Mouse (Mus musculus): Measurements from ENCODE around the gene Rfk. TPM values are rescaled to one million over a fixed set of nuclear protein-coding genes. Genes with fewer than 3 reads are reported as not detected.

The Rfk gene
- polyA plus RNA-seq, 1 experiment from 2014 or later = 59.9 TPM

DNA sequence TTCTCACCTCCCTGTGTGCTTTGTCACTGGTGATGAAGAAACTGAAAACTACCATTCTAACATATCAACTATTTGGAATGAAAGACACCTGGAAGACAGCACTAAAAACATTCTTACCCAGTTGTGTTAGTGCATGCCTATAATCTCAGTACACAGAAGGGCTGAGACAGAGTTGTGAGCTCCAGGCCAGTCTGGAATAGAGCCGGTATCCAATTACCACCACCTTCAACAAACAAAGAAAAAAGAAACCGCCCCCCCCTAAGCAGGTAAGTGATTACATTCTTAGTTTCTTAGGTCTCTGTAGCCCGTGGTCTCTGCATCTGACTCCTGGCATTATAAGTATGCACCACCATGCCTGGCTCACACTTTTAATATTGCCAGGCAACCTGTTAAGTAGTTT lies 977 bp upstream of the Rfk start:
- H3K27ac ChIP-seq (ENCODE audit: low read depth) = no peak overlapping the region
- no peak overlapping the region for H3K4me3 ChIP-seq (ENCODE audit: low read depth, low read length)
- TF ChIP-seq EP300 (IDR thresholded peaks at IDR 0.05; ENCODE audit: low read depth) = no peak
- TF ChIP-seq CTCF (IDR thresholded peaks at IDR 0.05; ENCODE audit: low read depth) = no peak

GRCm38 (mm10) chr19:17396802-17397201 lies 3.0 kb downstream of the Rfk start:
- DNase-seq (no peak), ATAC-seq (no peak)
- Histone ChIP-seq H3K36me3 (replicated peaks; ENCODE audit: insufficient read depth, low read length) (peaks cover 22% of the 10 kb centered on the region), H3K4me1 (ENCODE audit: insufficient read depth) (peaks cover 20% of the 10 kb centered on the region), H3K27ac (ENCODE audit: low read depth) (no peak overlapping the region), H3K9me3 (ENCODE audit: low read length) (no peaks in the 10 kb centered on the region), H3K9ac (replicated peaks) (no peak overlapping the region), H3K4me3 (ENCODE audit: low read depth, low read length) (no peak overlapping the region), H3K4me2 (ENCODE audit: low read depth, low read length) (no peak overlapping the region), H3K27me3 (ENCODE audit: insufficient read depth, low read length) (no peaks in the 10 kb centered on the region)
- WGBS (ENCODE audit: insufficient replicate concordance) = 40% methylated on average over 4 of the region's 4 CpGs
- TF ChIP-seq CTCF (IDR thresholded peaks at IDR 0.05; ENCODE audit: low read depth) = no peak

More for the DNA sequence above, 977 bp upstream of the Rfk start:
- Histone ChIP-seq H3K9ac (replicated peaks) (no peak overlapping the region), H3K9me3 (ENCODE audit: low read length) (no peaks in the 10 kb centered on the region), H3K36me3 (replicated peaks; ENCODE audit: insufficient read depth, low read length) (peaks cover 8% of the 10 kb centered on the region; the same call in 1 of the 2 replicates), H3K27me3 (ENCODE audit: insufficient read depth, low read length) (no peaks in the 10 kb centered on the region), H3K4me1 (ENCODE audit: insufficient read depth) (peaks cover 20% of the 10 kb centered on the region), H3K4me2 (ENCODE audit: low read depth, low read length) (peak overlapping the region; percentile 89)
- 34% methylated on average over 3 of the region's 3 CpGs for WGBS (ENCODE audit: insufficient replicate concordance)
- DNase-seq (no peak), ATAC-seq (no peak)

- Histone ChIP-seq H3K27me3 (ENCODE audit: insufficient read depth, low read length) (no peaks in the 10 kb centered on the region), H3K36me3 (replicated peaks; ENCODE audit: insufficient read depth, low read length) (peaks cover 22% of the 10 kb centered on the region), H3K4me3 (ENCODE audit: low read depth, low read length) (no peak overlapping the region), H3K27ac (ENCODE audit: low read depth) (no peak overlapping the region), H3K4me2 (ENCODE audit: low read depth, low read length) (no peak overlapping the region), H3K9ac (replicated peaks) (no peak overlapping the region), H3K4me1 (ENCODE audit: insufficient read depth) (peaks cover 19% of the 10 kb centered on the region), H3K9me3 (ENCODE audit: low read length) (no peaks in the 10 kb centered on the region)
- no peak for DNase-seq
- ATAC-seq = no peak
- TF ChIP-seq CTCF (IDR thresholded peaks at IDR 0.05; ENCODE audit: low read depth) (no peak), EP300 (IDR thresholded peaks at IDR 0.05; ENCODE audit: low read depth) (no peak)
- WGBS (ENCODE audit: insufficient replicate concordance) = 77% methylated on average over 5 of the region's 5 CpGs
Observed at GRCm38 (mm10) chr19:17397922-17398321, 4.1 kb downstream of the Rfk start.

DNA sequence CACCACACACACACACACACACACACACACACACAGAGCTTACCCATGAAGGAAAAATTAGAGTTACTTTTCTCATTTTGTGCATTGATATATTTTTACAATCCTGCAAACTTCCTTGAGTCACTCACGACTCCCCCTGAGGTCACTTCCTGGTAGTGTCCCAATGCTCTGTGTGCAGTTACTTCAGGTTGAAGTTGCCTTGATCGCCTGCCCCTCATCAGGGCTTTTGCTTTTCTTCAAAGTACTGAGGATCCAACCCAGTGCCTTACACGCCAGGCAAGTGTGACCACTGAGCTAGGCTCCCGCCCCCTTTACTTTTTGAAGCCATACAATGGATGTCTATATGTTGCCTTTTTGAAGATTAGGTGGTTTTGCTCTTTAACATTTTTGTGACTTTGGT lies 6.1 kb downstream of the Rfk start:
- Histone ChIP-seq H3K4me2 (ENCODE audit: low read depth, low read length) (no peak overlapping the region), H3K27me3 (ENCODE audit: insufficient read depth, low read length) (no peaks in the 10 kb centered on the region), H3K9me3 (ENCODE audit: low read length) (no peaks in the 10 kb centered on the region), H3K4me3 (ENCODE audit: low read depth, low read length) (no peak overlapping the region), H3K9ac (replicated peaks) (no peak overlapping the region), H3K36me3 (replicated peaks; ENCODE audit: insufficient read depth, low read length) (peaks cover 22% of the 10 kb centered on the region), H3K4me1 (ENCODE audit: insufficient read depth) (peaks cover 10% of the 10 kb centered on the region), H3K27ac (ENCODE audit: low read depth) (no peak overlapping the region)
- ATAC-seq (no peak), DNase-seq (no peak)
- 78% methylated on average over 4 of the region's 4 CpGs for WGBS (ENCODE audit: insufficient replicate concordance)
- TF ChIP-seq CTCF (IDR thresholded peaks at IDR 0.05; ENCODE audit: low read depth) (no peak), EP300 (IDR thresholded peaks at IDR 0.05; ENCODE audit: low read depth) (no peak)

GRCm38 (mm10) chr19:17400571-17400970 lies 6.7 kb downstream of the Rfk start:
- Histone ChIP-seq H3K36me3 (replicated peaks; ENCODE audit: insufficient read depth, low read length) (peaks cover 22% of the 10 kb centered on the region), H3K4me2 (ENCODE audit: low read depth, low read length) (no peak overlapping the region), H3K9ac (replicated peaks) (no peak overlapping the region), H3K9me3 (ENCODE audit: low read length) (no peaks in the 10 kb centered on the region), H3K27ac (ENCODE audit: low read depth) (no peak overlapping the region), H3K27me3 (ENCODE audit: insufficient read depth, low read length) (no peaks in the 10 kb centered on the region), H3K4me1 (ENCODE audit: insufficient read depth) (peaks cover 10% of the 10 kb centered on the region; the same call in 1 of the 2 replicates), H3K4me3 (ENCODE audit: low read depth, low read length) (no peak overlapping the region)
- ATAC-seq = 0 out of 2 replicates have a peak, but pooled peaks have one; percentile 31
- DNase-seq = no peak
- no peak for TF ChIP-seq EP300 (IDR thresholded peaks at IDR 0.05; ENCODE audit: low read depth)
- TF ChIP-seq CTCF (IDR thresholded peaks at IDR 0.05; ENCODE audit: low read depth) = no peak
- WGBS (ENCODE audit: insufficient replicate concordance) = 68% methylated on average over 4 of the region's 4 CpGs

- Histone ChIP-seq H3K27ac (ENCODE audit: low read depth) (no peak overlapping the region), H3K4me3 (ENCODE audit: low read depth, low read length) (no peak overlapping the region), H3K27me3 (ENCODE audit: insufficient read depth, low read length) (no peaks in the 10 kb centered on the region), H3K4me1 (ENCODE audit: insufficient read depth) (peaks cover 3% of the 10 kb centered on the region; the same call in 1 of the 2 replicates), H3K4me2 (ENCODE audit: low read depth, low read length) (no peak overlapping the region), H3K9me3 (ENCODE audit: low read length) (no peaks in the 10 kb centered on the region), H3K36me3 (replicated peaks; ENCODE audit: insufficient read depth, low read length) (peaks cover 11% of the 10 kb centered on the region), H3K9ac (replicated peaks) (no peak overlapping the region)
- ATAC-seq (no peak), DNase-seq (no peak)
- no peak for TF ChIP-seq CTCF (IDR thresholded peaks at IDR 0.05; ENCODE audit: low read depth)
- no peak for TF ChIP-seq EP300 (IDR thresholded peaks at IDR 0.05; ENCODE audit: low read depth)
- 87% methylated on average over 4 of the region's 4 CpGs for WGBS (ENCODE audit: insufficient replicate concordance)
Observed at GRCm38 (mm10) chr19:17403175-17403574, 9.3 kb downstream of the Rfk start.

DNA sequence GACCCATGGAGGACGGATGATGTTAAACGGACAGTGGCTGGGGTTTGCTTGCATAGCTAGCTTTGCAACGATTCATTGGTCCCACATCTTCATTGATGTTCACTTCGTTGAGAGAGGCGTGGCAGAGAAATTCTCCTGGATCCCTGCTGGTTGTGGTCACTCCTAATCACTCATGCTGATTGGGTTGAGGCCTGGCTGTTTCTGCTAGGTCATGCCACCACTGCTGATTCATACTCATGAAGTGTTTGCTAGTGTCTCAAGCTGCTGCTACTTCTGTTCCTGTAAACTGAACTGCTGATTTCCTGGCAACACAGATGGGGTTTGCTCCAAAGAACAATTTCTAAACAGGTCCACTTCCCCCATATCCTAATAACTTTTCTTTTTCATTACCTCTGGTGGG lies 13.0 kb downstream of the Rfk start:
- no peak for DNase-seq
- Histone ChIP-seq H3K9me3 (ENCODE audit: low read length) (no peaks in the 10 kb centered on the region), H3K27ac (ENCODE audit: low read depth) (no peak overlapping the region), H3K4me1 (ENCODE audit: insufficient read depth) (peaks cover 9% of the 10 kb centered on the region), H3K4me2 (ENCODE audit: low read depth, low read length) (no peak overlapping the region), H3K9ac (replicated peaks) (no peak overlapping the region), H3K27me3 (ENCODE audit: insufficient read depth, low read length) (no peaks in the 10 kb centered on the region), H3K4me3 (ENCODE audit: low read depth, low read length) (no peak overlapping the region), H3K36me3 (replicated peaks; ENCODE audit: insufficient read depth, low read length) (no peaks in the 10 kb centered on the region)
- TF ChIP-seq CTCF (IDR thresholded peaks at IDR 0.05; ENCODE audit: low read depth) = no peak
- TF ChIP-seq EP300 (IDR thresholded peaks at IDR 0.05; ENCODE audit: low read depth) = no peak
- 76% methylated on average over 5 of the region's 5 CpGs for WGBS (ENCODE audit: insufficient replicate concordance)
- ATAC-seq = no peak

Data from liver, postnatal 0 days (tissue).